Mouse (Mus musculus) brain, embryonic 14.5 days (tissue): ENCODE results near the gene Tmem178b. TPM values are rescaled to one million over a fixed set of nuclear protein-coding genes. Genes with fewer than 3 reads are reported as not detected.

Experiments
- DNase-seq: peaks from one replicate; pipeline ENCODE4 v3.0.0-alpha.2; 2011; ENCODE audit warnings: low read depth
- CTCF ChIP-seq: fragments of 200-500 bp; IDR thresholded peaks from 2 replicates; pipeline ENCODE4 v1.5.1; 2012; ENCODE audit warnings: inconsistent platforms, mild to moderate bottlenecking, moderate library complexity, borderline replicate concordance; ENCODE audit not compliant: insufficient read depth, insufficient read length; ENCODE audit errors: extremely low read depth
- POLR2A ChIP-seq: fragments of 200-500 bp; IDR thresholded peaks from 2 replicates; pipeline ENCODE4 v1.6.1; 2012; ENCODE audit warnings: mild to moderate bottlenecking, inconsistent platforms, borderline replicate concordance; ENCODE audit not compliant: poor library complexity, insufficient read depth, insufficient read length, severe bottlenecking; ENCODE audit errors: extremely low read depth
- polyA plus RNA-seq: library from polyadenylated mRNA; depleted of rRNA; stranded (reverse); fragments of >200 nt; gene quantifications from 2 replicates; pipeline ENCODE4 v1.2.3, GENCODE M21; 2012

Gene Tmem178b
- polyA plus RNA-seq, 1 experiment: 84.9 TPM

GRCm38 (mm10) chr6:40110029-40110428 lies 237.0 kb downstream of the Tmem178b start:
- no peak for TF ChIP-seq CTCF
- no peak for TF ChIP-seq POLR2A
- no peak for DNase-seq

GRCm38 (mm10) chr6:40110729-40111128 lies 237.7 kb downstream of the Tmem178b start:
- TF ChIP-seq POLR2A (no peak), CTCF (no peak)
- DNase-seq: no peak

GRCm38 (mm10) chr6:40112488-40112887 lies 239.4 kb downstream of the Tmem178b start:
- no peak for DNase-seq
- TF ChIP-seq CTCF (no peak), POLR2A (no peak)

DNA sequence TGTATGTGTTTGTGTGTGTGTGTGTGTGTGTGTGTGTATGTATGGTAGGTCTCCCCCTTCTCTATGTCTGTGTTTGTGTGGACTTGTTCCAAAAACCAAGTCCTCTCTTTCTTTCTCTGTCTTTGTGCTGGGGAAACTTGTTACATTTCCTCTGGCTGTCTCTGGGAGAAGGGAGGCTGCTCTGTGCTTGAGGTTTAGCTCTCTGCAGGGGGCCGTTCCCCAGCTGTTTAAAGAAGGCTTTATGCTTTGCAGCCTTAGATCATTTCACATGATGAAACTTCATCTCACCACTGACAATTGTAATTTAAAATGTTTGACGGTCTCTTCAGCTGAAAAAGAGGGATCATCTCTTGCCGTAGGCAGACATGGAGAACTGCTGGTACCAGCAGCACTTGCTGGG lies 243.2 kb downstream of the Tmem178b start:
- no peak for TF ChIP-seq POLR2A
- no peak for TF ChIP-seq CTCF
- DNase-seq: no peak

DNA sequence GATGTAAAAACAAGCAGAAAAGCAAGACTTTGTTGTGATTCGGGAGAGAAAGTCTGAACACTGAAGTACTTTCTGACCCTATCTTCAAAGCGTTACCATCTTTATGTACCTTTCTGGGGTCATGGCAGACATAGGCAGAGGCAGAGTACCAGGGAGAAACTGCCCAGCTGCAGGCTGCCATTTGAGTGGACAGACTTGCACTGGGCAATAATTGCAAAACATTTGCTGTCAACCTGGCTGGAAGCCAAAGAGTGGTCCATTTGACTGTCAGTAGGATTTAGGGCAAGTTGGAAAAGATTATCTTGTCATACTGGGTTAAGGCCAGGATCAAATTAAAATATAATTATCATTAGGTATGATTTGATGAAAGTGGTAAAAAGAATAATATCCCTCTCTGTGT lies 247.1 kb downstream of the Tmem178b start:
- TF ChIP-seq CTCF (no peak), POLR2A (no peak)
- no peak for DNase-seq

DNA sequence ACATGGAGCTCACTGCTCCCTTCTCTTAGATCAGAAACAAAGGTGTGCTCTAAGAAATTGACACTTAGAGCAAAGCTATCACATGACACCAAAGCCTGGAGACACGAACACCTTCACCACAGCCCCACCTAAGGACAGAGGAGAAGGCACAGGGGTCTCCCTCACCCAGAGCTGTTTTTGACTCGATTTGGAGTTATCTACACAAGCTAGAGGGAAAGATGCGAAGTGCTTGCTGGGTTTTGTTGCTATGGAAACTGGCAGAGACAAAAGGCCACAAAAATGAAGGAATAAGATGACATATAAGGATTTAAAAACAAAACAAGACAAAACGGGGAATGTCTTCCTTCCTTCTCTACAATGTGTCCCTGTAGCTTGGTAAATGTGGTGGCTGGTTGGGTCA lies 248.4 kb downstream of the Tmem178b start:
- TF ChIP-seq POLR2A: no peak
- no peak for TF ChIP-seq CTCF
- peak; percentile 77 for DNase-seq

GRCm38 (mm10) chr6:40123070-40123690 lies 250.1 kb downstream of the Tmem178b start:
- TF ChIP-seq CTCF: no peak
- no peak for TF ChIP-seq POLR2A
- DNase-seq: peak; percentile 72

GRCm38 (mm10) chr6:40123960-40124359 lies 250.9 kb downstream of the Tmem178b start:
- TF ChIP-seq POLR2A (no peak), CTCF (no peak)
- no peak for DNase-seq

DNA sequence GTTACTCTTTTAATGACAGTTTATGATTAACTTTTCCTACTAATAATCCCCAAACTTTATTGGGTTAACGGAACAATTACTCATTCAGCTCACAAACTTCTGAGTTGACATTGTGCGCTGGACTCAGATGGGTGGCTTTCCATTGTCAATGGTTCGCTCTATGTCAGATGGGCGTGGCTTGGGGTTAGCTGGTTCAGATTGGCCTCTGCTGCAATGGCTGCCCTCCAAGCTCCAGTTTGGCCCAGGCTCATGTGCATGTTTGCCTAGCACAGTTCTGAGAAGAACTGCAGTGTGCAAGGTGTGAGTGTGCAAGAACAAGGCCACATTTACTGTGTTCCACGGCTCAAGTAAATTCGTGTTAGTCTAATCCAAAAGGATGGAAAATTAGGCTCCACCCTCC lies 255.6 kb downstream of the Tmem178b start:
- no peak for TF ChIP-seq CTCF
- no peak for TF ChIP-seq POLR2A
- no peak for DNase-seq

DNA sequence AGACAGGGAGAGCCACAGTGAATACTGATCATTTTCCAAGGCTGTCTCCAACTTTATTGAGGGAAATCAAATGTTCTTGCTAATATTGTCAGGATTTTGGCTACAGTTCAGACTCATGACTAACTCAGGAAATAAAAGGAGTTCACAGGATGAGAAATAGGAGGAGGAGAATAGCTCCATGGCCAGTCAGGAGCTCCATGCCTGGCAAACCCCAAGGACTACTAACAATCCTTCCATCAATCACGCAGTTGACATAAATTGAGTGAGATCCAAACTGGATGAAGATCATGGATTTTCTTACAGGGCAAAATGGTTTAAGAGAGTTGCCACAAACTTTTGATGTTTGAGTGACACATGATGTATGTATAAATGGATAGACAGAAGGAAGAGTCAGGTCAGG lies 258.9 kb downstream of the Tmem178b start:
- no peak for DNase-seq
- no peak for TF ChIP-seq POLR2A
- TF ChIP-seq CTCF: no peak

- TF ChIP-seq POLR2A (no peak), CTCF (no peak)
- no peak for DNase-seq
Measured at GRCm38 (mm10) chr6:40133436-40133835, 260.4 kb downstream of the Tmem178b start.

- TF ChIP-seq CTCF (no peak), POLR2A (no peak)
Measured at GRCm38 (mm10) chr6:40135716-40136115, 262.6 kb downstream of the Tmem178b start.

More at GRCm38 (mm10) chr6:40135716-40136115, 262.6 kb downstream of the Tmem178b start:
- DNase-seq: no peak
